Mouse (Mus musculus): Measurements from ENCODE around the gene Ilkap.
A peak's percentile ranks its signal among the peaks of the same experiment; 100 is the strongest.

Ilkap gene

DNA sequence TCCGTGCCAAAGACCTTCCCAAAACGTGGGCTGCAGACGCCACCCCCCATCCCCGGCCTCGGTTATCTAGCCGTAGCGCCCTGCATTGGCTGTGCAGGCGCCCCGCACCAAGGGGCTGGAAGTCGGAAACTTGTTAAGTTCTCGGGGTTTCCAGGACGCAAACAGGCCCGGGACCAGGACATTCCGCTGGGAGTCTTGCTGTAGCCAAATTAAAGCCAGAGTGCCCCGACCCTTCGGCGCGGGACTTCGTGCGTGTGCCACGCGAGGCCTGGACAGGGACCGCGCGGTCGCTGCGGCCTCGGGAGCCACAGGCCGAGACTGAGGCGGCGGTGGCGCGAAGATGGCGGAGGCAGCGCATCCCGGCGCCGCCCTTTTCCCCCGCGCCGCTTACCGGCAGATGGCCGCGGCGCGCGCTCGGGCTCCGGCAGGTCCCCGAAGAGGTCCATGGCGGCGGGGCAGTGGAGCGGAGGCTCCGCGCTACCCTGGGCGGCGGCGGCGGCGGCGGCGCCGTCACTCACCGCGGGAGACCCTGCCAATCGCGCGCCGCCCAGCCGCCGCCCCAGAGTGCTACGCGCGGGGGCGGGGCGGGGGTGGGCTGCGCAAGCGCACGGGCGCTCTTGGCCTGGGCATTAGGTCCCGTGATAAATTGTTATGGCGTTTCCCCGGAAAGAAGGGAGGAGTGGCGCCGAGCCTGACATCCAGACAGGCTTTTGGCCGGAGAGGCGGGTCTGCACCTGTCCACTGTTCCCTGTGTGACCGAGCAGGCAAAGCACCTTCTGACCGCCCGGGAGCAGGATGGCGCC, at the start of gene Ilkap:
Gene Ilkap, minus strand, starts transcription at position 556 of the 803 bp plus-strand sequence.
- DNase-seq (ENCODE audit: low read depth, low spot score) = peak; percentile 93

DNA sequence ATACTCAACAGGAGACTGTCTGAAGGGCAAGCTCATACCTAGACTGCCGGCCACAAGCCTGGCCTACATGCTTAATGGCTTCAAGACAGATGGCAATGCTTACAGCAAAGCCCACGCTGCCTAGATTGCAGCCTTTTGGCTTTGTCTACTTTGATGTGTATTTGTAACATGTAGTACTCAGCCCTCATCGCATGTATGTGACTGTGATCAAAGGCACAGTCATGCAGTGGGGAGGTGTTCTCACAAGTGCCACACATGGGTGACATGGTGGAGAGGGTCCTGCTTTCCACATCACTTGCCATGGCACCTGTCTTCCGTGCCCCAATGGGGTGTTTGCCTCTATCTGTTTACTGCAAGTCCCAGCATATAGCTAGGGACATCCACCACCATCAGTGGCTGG, 47.9 kb upstream of the Ilkap start:
- DNase-seq (ENCODE audit: low read depth, low spot score) = no peak

DNA sequence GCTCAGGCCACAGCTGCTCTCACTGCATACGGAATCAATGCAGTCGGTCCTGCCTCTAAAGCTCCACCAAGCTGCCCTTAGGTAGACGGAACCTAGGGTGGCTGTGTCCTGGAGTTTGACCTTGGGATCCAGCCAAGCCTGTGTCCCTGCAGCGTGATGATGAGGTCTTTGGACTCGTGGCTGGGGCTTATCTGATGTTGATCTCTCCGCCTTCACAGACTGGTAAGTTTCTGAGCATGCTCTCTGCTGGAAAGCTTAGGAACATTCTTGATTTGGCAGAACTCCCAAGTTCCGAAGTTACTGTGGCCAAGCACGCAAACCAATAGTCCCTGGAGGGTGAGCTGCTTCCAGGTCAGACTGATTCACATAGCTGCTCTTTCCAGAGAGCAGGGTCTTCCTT, 47.4 kb upstream of the Ilkap start:
- no peak for DNase-seq (ENCODE audit: low read depth, low spot score)

DNA sequence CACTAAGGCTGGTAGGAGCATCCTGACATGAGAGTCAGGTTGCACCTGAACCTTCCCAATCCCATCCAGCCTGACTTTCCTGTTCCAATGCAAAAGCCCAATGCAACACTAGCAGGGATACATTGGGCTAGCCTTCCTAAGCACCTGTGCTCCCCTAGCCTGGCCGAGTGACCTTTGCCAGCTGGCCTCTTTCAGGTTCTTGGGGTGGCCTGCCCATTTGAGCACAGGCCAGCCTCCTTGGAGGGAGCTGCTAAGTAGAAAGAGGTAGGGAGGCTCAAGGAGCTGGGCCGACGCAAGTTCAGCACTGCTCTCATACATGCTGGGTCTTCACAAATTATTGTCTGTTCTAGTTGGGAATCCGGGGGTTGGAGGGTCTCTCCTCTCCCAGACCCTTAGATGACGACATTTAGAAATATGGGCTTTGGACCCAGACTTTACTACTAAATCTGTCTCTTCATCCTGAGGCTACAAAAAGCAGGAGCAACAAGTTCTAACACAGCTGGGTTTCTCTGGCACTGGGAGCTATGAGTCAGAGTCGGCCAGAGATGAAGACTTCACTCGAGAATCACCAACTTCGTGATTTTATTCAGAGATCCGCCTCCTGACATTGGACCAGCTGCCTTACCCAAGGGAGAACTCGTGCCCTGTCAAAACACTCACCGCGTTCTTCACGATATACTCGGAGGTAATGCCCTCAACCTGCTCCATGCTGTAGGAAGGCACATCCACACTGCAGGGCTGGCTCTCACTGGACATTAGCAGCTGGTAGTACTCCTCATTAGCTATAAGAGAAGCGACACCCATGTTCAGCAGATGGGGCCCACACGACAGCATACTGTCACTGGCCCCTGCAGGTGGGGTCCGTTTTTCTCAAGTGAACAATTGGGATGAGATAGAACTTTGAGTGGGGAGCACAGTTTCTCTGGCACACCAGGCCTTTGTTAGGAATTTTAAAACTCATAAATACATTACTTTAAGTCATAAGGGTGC, 46.5 kb upstream of the Ilkap start:
- no peak for DNase-seq (ENCODE audit: low read depth, low spot score)

DNA sequence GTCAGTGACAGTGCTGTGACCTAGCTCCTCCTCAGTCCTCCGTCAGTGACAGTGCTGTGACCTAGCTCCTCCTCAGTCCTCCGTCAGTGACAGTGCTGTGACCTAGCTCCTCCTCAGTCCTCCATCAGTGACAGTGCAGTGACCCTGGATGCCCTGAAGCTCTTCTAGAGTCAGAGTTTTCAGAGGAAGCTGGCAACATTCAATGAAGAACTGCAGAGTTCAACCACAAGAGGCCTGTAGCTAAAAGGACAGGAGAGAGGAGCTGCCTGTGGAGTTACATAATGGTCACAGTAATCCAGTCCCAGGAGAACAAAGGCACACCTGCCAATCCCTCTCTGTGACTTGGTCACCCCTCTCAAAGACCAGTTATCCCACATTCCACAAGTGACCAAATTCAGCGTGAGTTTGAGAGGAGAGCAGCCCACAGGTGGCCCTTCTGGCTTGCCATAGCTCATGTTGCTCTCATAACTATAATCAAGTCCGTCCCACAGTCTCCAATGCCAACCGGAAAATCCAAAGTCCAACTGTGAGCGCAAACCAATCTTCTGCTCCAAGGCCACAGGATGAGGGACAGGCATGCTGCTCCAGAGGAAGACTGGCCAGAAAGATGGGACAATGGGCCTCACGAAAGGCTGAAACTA, 43.9 kb upstream of the Ilkap start:
- DNase-seq (ENCODE audit: low read depth, low spot score) = no peak

DNA sequence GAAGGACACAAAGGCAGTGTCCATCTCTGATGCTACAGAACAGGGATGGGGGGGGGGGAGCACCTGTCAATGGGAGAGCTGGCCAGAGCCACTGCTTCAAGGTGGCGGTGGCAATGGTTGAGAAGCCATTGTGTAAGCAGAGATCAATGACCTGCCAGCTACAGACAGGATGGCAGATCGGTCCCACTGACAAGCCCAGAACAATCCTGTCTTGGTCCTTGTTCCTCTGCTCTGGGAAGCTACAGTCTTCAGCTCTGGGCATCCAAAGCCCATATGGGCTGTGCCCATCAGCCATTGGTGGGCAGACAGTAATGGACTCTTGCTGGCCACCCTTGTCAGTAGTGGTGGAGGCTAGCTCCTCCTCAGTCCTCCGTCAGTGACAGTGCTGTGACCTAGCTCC, 43.2 kb upstream of the Ilkap start:
- DNase-seq (ENCODE audit: low read depth, low spot score) = no peak

DNA sequence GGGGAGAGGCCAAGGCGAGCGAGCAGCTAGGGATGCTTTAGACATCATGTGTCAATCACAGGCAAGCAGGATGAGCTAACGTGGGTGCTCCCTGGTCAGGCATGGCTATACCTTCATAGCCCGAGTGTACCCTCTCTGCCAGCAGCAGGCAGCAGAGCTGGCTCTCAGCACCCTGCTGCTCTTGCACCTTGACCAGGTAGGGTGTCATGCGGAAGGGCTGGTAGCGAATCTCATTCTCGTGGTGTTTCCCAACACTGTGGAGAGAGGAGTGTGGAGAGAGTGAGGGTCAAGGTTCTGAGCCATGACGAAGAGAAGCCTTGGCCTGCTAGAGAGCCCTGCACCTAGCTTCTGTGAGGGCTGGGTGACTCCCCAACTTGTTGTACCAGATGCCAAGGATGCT, 41.2 kb upstream of the Ilkap start:
- DNase-seq (ENCODE audit: low read depth, low spot score) = no peak

DNA sequence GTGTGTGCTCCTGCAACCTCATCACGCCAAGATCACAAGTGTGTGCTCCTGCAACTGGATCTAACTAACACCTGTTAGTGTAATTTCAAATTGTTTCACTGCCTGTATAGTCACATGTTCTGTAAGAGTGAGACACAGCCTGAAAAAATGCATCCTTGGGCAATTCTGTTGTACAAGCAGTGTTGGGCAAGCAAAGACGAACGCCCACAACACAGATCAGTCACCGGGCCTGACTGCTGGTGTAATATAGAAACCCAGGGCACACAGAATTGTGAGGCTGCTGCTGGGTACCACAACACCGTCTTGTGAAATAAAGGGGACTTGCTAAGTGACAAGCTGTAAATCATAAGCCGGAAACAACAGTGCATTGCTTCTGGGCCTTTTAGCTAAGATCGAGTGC, 39.0 kb upstream of the Ilkap start:
- no peak for DNase-seq (ENCODE audit: low read depth, low spot score)

DNA sequence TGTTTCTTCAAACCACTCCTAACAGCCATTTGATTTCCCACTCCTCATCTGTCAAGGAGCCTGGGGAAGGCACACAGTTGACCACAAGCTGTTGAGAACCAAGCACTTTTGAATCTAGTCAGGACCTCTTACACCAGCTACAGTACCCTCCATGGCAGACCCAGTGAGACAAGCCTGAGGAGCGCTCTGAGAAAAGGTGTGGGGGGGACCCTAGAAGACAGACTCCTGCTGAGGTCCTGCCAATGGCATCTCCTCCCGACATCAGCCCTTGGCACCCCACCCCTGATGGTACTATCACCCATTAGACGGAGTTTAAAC, 38.4 kb upstream of the Ilkap start:
- no peak for DNase-seq (ENCODE audit: low read depth, low spot score)

DNA sequence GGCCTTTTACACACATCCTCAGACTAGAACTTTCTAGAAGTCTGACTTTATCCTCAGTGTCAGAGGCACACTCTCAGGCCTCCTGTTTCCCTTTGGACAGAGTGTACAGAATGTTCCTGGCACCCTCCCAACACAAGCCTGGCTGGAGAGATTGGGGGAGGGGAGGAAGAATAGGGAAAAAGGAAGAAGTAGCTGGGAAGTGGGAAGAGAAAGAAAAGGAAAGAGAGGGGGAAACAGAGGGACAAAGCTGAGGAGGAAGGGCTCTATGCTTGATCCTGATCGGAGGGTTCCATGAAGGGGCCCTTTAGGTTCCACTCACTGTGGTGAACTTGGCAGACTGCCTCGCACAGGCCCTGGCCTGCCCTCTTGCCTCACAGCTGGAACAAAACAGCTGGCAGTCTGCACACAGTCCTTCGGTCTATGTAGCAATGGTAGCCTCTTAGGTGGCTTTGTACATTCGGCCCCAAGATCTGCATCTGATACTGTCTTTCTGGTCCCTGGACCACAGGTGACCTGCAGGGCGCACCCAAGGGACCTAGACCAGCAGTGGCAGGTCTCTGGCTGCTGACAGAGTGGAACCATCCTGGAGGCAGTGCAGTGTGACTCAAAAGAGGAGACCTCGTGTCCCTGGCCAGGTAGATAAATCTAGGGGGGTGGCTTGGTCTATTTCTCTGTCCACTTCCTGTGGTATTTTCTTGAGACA, 37.9 kb upstream of the Ilkap start:
- no peak for DNase-seq (ENCODE audit: low read depth, low spot score)

DNA sequence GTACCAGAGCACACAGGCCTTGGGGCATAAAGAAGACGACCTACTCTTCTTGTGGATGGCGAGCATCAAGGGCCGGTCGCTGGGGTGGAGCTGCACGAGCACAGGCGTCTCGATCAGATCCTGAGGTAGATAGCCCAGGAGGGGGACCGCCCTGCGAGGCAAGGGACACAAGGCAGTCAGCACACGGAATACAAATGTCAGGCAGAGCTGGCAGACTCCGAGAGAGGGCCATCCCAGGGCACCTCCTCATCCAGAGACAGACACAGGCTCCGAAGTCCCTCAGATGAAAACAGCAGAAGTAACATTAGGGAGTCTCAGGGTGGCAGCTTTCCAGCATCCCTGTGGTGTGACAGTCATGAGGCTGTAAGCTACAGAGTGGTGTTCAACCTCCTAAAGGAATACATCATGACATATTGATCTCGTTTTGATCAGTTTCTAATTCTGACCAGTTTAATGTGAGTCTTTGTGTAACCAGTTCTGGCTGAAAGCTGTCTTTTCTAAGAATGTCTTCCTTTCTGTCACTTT, 37.1 kb upstream of the Ilkap start:
- no peak for DNase-seq (ENCODE audit: low read depth, low spot score)

DNA sequence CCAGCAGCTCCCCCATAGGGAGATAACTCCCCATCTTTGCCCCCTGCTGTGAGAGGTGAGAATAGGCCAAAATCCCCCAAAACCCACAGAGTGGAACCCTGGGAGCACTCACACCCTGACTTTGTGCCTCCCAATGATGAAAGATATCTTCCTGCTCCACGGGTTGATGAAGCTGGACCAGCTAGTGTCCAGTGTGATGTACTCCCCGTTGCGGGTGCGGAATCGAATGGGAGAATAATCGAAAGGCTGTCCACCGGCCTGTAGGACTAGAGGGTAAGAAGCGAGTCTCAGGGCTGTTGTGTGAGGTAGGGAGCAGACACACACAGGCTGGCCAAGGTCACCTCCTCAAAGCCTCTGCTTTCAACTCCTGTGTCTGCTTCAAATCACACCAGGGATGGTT, 36.3 kb upstream of the Ilkap start:
- no peak for DNase-seq (ENCODE audit: low read depth, low spot score)

DNA sequence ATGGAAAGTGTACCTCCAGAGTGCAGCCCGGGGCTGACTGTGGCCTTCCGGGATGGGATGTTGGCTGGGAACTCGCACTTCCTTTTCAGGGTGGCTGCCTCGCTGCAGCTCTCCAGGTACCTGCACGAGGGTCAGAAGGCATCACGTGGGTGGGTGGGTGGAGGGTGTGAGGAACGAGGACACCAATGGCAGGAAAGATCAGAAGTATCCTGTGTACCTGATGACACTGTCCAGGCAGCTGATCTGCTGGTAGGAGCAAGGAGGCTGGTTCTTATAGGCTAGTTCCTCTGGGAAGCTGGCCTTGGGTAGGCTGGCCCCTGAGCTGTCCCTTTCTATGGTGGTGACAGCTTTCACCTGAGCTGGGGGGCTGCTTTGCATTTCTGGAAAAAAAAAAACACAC, 32.1 kb upstream of the Ilkap start:
- no peak for DNase-seq (ENCODE audit: low read depth, low spot score)

DNA sequence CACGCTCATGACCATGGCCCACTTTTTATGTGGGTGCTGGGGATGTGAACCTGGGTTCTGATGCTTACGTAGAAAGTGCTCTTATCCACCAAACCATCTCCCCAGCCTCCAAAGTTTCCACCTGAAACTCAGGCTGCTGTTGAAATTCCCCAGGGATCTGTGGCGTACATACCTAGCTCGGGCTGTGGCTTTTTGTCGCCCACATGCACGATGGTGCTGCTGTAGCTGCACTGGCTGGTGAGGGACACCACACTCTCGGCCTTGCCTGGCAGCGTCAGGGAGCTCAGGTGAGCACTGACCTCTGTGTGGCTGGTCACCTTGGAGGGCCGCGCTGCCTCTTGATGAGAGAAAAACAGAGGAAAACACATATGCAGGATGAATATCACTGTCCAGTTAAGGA, 30.6 kb upstream of the Ilkap start:
- no peak for DNase-seq (ENCODE audit: low read depth, low spot score)

DNA sequence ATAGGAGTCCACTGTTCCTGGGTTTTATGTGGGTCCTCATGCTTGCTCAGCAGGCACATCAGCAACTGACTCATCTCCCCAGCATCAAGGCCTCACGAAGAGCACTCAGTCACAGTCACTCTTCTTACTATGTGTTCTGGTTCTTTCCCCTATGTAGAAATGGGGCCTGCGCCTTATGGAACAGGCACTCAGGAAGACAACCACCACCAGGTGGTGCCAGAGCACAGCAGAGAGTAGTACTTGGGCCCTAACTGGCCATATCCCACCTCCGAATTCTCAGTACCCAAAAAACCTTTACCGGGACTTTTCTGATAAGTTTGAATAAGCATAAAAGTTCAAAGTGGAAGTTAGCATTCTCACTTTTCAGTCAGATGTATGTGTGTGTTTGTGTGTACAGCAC, 30.0 kb upstream of the Ilkap start:
- peak; percentile 69 for DNase-seq (ENCODE audit: low read depth, low spot score)

DNA sequence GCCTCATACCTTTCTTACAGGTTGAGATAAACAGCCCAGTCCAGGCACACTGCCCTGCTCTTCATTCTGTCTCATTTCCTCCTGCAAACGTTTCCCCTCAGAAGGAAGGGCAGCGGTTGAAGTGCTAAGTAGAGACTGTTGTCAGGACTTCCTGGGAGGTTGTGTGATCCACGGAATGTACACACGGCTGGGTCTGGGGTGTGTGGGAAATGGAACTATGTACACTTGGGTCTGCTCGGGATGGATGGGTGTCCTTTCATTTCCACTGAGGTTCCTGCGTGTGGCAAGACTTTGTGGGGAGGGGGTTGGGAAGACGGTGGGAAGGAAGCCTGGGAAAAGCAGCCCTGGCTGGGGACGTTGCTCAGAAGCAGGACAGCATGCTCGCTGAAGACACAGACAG, 27.8 kb upstream of the Ilkap start:
- no peak for DNase-seq (ENCODE audit: low read depth, low spot score)

DNA sequence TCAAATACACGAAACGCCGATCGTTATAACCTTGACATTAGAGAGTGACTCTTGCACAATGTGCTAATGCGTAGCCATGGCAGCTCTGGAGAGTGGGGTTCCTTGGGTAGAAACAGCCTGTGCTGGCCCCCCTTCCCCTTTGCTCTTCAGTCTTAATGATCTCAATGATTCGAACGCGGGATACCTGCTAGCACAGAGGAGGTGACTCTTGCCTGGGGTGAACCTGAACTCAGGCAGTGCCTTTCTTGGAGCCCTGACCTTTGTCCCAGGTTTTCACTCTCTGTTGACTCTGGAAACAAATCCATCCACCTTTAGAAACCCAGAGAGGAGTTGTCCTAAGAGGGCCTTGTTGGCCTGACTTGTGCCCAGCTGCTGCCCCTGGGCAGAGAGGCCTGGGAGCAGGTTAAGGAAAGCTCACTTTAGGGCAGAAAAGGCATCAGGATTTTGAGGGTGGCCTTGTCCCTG, 22.0 kb upstream of the Ilkap start:
- DNase-seq (ENCODE audit: low read depth, low spot score) = no peak

DNA sequence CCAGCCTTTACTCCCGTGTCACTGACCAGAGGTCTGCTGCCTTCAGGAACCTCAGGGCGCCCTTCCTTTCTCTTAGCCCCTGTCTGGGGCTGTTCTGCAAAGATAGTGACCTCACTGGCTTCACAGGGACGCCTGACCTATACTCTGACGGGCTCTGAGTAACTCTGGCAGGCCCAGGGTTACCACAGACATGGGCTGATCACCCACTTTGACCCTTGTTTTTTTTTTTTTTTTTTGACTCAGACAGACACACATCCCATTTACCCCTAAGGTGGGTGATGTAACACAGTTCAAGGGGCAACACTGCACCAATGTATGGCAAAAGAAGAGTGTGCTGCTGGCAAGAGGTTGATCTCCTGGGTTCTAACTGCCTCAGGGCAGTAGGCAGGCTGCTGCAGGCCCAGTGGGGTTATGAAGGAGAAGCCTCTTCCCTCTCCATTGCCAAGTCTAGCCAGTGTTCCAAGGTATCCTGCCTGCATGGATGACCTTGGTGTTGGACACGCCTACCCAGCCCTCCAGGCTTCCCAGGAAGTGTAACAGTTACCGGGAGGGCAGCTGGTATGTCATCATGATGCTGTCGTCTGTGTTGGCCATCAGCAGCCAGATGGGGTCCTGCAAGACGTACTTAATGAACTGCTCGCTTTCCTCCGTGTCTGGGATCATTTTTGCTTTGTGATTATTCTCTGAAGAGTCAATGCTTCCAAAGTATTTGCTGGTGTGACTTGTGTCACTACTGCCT, 21.4 kb upstream of the Ilkap start:
- DNase-seq (ENCODE audit: low read depth, low spot score) = no peak

DNA sequence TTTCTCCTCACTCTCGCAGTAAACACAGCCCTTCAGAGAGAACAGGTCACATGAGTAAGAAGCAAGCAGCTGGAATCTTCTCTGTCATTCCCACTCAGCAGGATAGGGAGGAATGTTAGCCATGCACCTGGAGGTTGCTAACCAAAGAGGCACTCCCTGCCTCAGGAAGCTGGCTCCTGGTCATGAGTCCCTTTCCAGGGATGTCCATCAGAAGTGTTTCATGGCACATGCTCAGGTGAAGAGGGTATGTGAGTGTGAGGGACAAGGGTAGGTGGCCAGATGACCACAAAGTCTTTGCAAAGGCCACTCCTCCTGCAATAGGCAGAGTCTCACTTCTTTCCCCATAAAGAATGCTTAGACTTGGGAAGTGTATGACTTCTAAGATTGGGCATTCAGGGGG, 19.4 kb upstream of the Ilkap start:
- DNase-seq (ENCODE audit: low read depth, low spot score) = no peak

DNA sequence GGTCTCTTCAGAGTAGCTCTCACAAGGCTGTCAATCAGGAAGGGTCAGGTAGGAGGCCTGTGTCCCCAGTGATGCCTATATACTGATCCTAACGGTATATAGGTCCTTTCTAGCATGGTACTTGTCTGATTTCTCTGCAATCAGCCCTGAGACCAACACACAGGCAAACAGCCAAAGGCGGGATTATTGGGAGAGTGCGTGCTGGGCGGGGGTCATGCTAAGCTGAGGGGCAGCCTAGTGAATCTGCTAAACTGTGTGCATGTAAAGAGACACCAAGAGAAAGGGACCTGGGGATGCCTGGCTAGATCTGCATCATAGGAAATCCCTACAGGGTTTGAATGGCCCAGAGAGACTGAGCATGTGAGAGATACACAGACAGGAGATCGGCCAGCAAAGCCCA, 16.7 kb upstream of the Ilkap start:
- DNase-seq (ENCODE audit: low read depth, low spot score) = no peak

DNA sequence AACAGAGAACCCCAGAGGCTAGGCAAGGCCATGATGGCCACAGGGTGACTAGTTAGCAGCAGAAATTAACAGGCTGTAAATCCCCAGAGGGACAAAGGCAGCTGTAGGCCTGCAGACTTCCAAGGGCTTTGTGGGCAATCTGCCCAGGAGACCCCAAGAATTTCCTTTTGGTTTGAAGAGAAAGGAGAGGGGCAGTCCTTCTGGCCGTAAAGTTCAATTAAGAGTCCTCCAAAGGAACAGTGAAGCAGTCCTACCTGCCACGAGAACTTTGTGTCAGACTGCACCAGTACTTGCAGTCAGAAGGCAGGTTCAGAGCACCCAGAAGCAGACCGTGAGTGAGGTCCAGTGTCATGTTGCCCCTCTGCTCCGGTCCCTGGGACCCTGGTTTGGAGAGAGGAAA, 16.3 kb upstream of the Ilkap start:
- DNase-seq (ENCODE audit: low read depth, low spot score) = no peak

All from CD4-positive helper T cell, adult 2 months (primary cell).